Mouse (Mus musculus): ENCODE measurements around the gene Slc13a2.

DNA sequence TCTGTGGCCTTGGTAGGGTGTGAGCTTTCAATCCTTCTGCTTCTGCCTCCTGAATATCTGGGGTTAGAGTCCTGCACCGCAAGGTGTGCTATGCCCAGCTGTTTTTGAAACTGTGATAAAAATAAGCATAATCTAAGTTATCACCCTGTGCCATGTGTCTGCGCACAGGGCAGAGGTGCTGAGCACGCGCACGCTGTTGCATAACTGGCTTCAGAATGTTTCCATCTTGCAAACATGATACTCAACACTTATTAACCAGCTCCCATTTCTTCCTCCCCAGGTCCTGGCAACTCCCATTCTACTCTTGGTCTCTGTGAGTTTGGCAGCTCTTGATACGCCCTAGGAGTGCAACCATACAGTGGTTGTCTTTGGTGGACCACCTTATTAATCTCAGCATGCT is 5.6 kb upstream of the Slc13a2 start:
- TF ChIP-seq CTCF (IDR thresholded peaks at IDR 0.05; ENCODE audit: low read depth) (no peak), EP300 (IDR thresholded peaks at IDR 0.05; ENCODE audit: low read depth) (no peak)

All from liver, postnatal 0 days (tissue).